Mouse (Mus musculus) Muller cell, postnatal 12 days (primary cell): Measurements from ENCODE around the gene Sema6d.
A peak's percentile ranks its signal among the peaks of the same experiment; 100 is the strongest.

ENCODE experiments used
- DNase-seq: peaks from one replicate; pipeline ENCODE4 v3.0.0-alpha.2; 2015; ENCODE audit errors: inconsistent ontology term

Gene Sema6d

DNA sequence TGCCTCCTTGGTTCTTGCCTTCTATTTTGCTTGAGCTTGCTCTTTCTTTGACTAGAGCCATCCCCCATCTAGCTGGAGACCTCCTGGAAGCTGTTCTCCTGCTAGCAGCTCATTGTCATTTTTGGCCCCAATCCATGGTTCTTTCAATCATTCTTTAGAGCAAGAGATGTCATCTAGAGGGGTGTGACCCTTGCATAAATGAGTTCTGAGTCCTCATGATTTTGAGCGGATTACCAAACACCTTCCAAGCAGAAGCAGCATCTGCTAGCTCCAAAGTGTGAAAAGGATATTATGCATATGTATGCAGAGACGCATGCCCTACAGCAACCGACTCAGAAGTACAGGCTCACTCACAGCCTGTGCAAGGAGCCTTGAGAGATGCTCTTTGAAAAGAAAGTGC is 201.4 kb downstream of the Sema6d start:
- DNase-seq = no peak

DNA sequence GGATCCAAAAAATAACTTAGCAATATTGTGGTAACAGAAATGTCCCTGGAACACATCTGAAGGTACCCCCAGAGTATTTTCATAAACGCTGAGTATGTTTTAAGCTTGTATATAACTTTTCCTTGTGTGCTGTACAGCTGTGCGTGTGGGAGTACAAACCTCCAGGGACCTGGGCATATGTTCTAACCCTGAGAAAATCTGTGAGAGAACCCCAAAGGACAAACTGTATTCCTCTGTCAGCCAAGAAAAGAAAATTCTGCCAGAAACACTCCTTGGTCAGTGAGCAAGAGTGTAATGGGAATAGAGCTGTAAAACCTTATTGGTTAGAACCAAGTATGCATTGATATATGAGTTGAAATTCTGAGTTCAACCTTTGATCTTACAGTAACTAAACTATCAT is 203.8 kb downstream of the Sema6d start:
- DNase-seq = no peak

DNA sequence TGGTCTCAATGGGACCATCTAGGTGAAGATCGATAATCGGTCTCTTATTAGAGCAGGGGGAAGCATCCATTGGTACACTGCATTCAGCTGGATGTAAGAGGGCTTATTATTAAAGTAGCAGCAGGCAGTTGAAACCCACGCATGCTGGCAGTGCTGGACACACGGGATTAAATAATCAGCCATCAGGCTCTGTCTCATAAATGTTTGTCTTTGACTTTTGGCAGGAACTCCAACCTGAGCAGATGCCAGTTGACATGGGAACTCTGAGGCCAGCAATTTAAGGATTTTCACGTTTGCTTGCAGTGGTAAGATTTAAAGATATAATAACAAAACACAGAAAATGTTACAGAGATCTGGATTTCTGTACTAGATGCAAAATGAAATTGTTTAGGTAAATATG is 208.6 kb downstream of the Sema6d start:
- peak; percentile 2 for DNase-seq

DNA sequence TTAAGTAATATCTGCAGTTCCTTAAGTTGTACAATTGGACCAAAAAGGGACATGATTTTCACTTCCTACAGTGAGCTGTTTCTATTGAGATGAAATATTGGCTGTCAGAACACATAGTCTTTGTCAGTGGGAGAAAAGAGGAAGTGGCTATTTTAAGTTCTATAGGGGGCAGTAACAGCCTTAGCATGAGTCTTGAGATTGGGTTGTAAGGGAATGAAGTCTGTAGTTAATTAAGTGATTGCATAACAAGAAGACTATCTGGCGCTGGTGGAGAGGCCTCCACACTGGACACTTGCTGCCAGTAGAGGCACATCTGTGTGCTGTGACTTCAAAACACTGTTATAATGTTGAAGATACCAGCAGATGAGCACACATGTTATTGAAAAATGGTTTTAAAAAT is 209.1 kb downstream of the Sema6d start:
- DNase-seq = no peak

DNA sequence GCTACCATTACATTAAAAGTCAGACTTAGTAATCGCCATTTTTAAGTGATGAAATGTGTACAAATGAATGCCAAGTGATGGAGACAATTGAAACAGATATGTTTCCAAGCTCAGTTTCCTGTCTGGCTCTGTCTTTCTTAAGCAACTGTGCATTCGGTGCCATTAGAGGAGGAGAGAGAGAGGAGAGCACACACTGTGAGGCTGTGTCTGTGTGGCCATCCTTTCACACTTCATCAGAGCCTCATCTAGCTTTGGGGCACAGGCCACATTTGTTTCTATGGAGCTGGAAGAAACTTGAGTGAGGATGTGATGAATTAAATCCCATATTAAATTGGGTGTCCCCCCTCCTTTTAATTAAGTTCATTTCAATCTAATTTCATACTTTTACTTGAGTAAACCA is 218.8 kb downstream of the Sema6d start:
- DNase-seq = no peak

DNA sequence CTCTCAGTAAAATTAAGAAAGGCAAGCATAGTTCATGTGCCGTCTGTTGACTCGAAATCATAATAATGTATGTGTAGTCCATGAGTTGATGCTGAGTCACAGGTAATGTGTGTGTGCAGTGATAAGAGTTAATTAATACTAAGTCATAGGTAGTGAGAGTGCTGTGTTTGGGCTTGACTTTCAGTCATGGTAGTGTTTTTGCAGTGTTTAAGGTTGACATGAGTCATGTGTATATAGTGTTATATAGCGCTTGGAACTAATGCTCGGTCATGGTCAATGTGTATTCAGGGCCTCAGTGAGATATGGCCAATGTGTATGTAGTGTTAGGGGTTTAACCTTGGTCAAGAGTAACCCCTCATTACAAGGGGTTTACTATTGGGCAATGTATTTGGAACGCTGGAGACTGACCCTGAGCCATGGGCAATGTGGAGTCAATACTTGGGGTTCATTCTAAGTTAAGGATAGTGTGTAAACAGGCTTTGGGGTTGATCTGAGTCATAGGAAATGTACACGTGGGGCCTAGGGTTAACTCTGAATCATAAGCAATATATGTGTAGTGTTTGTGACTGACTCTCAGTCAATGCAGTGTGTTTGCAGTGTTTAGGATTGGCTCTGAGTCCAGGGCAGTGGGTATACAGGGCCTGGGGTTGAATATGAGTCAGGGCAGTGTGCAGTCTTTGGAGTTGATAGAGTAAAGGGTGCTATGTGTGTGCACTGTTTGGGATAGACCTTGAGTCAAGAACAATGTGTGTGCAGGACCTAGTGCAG is 219.8 kb downstream of the Sema6d start:
- no peak for DNase-seq

DNA sequence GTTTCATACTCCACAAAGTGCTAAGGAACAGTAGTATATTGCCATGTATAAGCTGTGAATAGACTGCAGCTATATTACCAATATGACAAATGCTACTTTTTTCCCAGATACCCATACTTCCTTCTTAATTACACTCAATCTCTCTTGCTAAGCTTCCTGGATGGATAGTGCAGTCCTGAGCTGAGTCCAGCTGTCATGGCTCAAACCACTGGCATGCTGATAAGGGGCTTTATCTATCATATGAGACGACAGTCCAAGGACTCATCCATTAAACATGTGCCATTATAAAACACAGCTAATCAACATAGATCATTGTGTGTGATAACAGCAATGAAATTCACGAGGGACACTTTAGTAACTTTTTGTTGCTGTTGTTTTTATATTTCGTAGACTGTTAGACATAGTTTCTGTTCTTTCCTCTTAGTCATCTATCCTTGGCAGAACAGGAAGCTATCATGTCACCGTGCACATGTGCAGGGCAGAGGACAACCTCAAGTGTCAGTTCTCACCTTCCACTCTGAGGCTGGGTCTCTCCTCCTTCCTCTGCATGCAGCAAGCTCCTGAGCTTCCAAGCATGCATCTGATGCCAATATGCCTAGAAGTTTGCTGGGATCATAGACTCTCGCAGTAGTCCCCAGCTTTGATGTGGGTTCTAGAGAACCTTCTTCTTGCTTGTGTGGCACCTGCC is 232.9 kb downstream of the Sema6d start:
- DNase-seq = no peak

DNA sequence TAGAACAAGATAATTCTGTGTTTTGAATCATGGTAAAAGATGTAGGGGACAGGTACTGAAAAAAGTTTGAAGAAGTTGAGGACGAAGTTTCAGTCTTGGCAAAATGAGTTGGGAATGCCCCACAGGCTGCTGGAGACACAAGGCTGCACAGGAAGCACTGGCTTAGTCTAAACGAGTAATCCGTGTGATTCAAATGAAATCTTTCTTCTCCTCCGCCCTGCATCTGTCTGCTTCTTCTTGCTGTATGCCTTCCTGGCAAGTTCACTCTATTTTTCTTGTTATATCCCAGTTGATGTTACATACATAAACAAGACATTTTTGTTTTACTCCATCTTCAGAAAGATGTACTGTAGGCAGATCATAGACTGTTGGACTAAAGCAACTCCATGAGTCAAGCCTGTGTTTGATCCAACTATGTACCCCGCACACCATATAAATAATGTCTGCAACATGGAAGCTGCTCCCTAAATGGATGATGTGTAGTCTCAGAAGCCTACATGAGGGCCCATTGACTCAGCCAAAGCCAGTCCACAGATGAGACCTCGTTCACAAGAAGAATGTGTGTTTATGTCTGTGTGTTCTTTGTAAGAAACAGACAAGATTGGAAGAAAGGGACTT is 234.4 kb downstream of the Sema6d start:
- DNase-seq = no peak

DNA sequence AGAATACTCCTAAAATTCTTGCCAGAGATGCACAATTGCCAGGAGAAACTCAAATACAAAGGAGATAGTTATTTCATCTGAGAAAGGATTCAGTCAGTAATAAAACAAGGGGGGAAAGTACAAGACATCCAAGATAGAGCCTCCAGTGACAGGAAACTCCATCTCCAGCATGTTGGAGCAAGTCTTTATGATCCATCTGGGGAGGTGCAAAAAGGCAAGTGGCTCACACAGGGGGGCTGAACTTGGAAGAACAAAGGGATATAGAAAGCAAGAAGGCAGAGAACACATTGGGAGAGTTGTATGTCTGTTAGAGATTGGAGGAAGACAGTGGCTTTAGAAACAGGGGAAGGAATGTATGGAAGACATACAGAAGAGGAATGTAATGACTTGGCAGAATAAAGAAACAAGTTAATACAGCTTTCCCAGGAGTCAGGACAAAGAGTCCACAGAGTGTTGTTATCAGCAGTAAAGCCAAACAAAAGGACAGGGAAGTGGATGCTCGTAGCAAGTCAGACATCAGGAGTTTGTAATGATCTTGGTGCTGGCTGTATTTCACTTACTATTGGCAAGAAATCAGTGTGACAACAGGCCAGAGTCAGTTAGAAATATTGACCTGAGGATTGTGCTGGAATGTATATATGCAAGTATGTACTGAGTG is 239.8 kb downstream of the Sema6d start:
- DNase-seq = no peak

DNA sequence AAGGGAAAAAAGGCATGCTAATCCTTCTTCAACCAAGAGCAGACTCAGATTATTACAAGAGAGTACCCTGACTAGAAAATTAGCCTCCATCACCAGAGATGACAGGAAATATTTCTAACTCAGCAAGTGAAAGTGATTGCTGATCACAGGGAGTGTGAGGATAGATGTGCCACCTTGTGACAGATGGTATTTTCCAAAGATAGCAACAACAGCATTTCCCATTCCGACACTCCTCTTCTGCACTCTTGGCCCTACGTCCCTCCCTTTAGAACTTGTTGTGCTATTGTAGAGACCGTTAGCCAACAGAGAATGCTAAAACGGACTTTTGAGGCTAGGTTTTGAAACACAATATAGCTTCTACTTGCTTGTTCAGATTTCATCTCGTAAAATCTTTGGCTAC is 243.1 kb downstream of the Sema6d start:
- no peak for DNase-seq

DNA sequence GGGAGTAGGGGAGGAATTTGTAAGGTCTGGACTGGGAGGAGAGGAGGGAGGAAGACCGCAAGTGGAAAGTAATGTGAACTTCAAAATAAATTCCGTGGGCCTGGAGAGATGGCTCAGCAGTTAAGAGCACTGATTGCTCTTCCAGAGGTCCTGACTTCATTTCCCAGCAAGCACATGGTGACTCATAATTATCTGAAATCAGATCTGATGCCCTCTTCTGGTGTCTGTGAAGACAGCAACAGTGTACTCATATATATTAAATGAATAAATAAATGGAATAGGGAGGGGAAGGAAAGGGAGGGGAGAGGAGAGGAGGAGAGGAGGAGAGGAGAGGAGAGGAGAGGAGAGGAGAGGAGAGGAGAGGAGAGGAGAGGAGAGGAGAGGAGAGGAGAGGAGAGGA is 244.9 kb downstream of the Sema6d start:
- DNase-seq = peak; percentile 9

DNA sequence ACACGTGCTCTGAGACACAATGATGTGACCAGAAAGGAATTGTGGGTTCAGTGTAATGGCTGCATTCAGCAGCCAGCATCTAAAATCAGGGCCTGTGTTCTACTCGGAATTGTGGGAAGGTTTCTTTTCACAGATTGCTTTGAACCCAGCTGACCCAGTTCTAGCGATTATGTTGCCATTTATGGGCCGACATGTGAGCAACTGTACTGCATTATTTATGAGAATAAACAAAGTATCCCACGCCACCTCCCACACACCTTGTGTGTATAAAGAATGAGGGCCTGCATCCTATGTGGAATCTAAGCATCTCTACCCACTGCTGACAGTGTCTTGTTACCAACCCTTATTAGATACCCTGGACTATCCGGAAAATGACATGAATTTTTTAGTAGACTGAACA is 248.5 kb downstream of the Sema6d start:
- DNase-seq = no peak

DNA sequence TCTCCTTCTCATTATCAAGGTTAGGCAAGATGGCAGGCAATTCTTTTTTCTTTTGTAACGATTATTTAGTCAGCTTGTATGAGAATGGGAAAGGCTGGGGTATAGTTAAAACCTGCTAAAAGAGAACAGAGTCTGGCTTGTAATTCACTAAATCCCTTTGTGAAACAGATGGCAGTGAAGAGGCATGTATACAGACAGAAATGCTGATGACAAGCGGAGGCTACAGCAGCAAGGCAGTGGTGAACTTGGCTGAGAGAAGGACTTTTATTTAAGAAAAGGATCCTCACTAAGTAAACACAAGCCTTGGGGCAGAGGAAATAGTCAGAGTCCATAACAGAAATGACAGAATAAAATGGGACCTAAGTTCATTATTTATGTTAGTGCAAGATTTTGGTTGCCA is 264.4 kb downstream of the Sema6d start:
- DNase-seq = no peak

DNA sequence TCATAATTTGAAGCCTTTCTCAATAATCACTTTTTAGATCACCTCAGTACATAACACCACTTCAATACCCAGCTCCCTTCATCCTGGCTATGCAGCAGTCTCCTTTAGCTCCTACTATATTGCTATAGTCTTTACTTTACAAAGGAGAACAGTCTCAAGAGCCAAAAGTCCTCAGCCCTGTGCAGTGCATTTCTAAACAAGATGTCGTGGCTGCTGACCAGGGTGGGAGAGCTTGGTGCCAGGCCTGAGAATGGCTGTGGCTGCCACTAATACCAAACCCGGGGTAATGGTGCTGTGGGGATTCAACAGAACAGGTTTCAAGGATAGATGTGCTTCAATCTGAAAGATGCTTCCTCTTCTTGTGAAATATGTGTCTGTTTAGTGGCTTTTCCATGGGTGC is 264.9 kb downstream of the Sema6d start:
- no peak for DNase-seq

DNA sequence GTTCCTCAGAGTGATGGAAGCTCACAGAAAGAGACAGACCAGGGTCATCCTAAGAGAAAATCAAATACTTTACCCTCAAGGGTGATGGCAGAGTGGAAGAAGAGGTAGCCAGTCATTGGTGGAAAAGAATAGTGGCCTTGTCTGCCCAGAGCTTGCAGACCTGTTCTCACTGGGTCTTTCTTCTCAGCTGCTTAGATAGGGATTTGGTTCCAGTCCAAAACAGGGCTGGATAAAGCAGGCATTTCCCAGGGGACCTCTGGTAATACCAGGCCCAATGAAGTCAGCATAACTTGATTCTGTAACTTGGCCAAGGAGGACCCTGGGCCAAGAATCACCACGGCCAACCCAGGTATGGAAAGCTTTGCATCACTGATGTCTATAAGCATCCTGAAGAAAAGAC is 279.5 kb downstream of the Sema6d start:
- DNase-seq = peak; percentile 21

DNA sequence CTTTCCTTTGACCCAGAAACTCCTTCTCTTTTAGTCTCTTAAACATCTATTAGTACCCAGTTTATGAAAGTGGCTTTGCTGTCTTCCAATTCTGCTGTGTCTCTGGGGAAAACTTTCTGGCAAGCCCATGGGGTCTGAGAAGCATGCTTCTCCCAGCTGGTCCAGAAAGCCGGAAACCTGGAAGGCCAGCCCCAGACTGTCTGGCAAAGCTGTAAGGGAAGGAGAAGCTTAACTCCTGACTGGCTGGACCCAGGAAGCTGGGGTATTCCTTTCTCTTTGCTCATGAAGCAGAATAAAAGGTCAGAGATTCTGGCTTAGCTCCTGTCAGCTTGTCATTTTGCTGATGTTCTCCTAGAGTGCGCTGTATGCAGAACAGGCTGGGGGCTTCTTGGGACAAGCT is 280.2 kb downstream of the Sema6d start:
- DNase-seq = peak; percentile 72

DNA sequence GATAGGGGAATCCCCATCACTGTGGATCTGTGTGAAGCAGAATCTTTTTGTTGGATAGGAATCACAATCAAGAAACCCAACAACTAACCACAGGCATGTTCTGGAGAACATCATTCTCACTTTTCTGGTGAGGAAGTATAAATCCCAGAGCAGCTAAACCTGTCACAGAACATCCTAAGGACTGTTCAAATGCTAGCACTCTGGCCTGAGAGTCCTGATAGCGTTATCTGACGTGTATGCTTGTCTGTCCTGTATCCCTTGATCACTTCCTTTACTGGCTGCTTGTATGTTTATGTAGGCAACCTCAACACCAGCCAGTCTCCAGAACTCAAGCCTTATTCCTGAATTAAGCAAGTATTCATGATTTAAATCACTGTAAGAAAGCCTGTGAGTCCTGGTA is 281.6 kb downstream of the Sema6d start:
- no peak for DNase-seq

DNA sequence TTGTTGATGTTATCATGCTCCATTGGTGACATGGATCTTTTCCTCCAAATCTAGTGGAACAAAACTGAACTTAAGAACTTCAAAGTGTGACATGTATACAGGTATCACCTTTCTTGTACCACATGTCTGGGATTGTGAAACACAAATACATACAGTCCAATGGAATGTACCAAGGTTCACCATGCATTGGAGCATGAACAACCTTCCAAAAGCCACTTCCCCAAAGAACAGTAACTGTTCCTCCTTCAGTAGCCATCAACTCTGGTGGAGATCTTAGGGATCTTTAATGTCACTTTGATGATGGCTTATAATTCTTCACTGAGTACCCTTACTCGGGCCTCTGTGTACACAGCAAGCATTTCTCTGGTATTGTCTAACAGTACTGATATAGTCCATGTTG is 295.3 kb downstream of the Sema6d start:
- no peak for DNase-seq

DNA sequence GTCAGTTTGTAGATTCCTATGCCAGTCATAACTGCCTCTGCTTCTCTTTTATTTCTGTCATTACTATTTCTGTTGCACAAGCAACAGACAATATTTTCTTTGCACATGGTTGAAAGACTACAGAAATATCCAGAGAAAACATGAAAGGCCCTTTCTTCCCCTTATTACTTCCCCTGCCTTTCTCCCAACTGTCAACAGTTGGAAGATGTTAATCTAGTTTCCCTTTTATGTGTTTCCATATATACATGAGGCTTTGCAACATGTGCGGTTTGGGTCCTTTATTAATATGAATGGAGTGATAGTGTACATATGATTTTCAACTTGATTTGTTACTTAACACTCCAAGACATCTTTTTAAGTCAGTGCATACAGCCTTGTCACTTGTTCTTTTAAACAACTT is 296.0 kb downstream of the Sema6d start:
- DNase-seq = no peak

DNA sequence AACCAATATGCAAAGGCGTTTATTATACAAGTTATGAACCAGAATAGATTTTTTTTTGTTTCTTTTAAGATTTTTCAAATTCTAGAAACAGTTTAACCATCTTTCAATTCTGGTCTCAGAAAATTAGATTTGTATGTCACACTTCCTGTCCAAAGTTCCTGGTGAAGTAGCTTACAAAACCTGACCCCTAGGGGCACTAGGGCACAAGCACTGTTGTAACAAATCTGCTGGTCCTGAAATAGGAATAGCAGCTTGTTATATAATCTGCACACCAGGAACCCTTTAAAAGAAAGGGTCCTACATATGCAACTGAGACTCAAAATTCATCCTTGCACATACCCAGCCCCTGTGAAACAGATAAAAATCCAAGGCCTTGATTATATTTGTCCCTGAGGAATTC is 298.5 kb downstream of the Sema6d start:
- DNase-seq = no peak

DNA sequence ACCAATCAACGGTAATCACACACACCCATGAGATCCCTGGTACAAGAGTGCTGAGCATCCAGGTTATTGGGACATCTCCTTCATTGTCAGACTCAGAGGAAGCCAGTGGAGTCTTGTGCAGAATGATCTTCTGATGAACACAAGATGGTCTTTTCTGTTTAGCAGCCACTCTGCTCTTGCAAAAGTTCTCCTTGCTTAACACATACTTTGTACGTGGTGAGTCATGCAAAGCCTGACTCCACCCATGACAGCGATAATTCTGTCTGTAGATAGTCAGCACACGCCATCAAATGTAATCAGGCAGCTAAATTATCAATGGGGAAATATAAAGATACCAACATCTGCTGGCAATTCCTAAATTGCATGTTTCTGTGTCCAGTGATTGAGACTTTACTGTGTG is 307.0 kb downstream of the Sema6d start:
- DNase-seq = no peak

DNA sequence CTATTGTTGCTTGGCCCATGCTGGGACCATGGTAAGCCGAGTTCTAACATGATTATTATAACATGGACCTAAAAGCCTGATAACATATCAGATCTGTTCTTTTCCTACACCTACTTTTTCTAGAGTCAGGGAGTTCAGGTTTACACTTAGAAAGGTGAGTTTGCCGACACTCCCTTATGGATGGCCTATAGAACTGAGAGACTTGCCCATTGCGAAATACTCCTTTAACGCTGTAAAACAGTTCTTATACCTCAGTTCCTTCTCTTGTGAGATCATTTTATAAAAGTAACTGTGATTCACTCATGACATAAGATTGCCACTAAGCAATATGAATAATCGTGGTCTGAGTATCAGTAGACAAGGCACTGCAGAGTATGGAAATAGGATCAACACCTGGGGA is 307.5 kb downstream of the Sema6d start:
- no peak for DNase-seq

DNA sequence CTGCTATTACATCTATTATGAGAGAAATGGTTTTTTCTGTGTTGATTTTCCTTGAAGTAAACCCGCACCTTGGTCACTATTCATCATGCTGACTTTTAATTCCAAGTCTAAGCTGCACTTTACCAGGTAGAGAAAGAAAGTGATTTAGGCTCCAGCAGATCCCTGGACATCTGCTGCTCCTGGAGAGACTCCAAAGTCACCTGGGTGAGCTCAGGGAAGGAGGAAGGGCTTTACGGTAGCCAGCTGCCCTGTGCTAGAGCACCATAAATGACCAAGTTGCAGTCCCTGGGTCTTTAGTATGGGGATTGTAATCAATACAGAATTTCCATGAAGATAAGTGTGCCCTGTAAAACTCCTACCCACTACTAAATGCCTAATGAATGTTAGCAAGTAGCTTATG is 309.8 kb downstream of the Sema6d start:
- DNase-seq = no peak
